Mouse (Mus musculus): ENCODE data around the gene Spa17.

Gene Spa17

GRCm38 (mm10) chr9:37626103-37626567, 12.6 kb upstream of the Spa17 start:
- CTCF ChIA-PET: interaction anchor here in 2 of 4 experiments (0.9 to 1.8 kb wide), 2 partner anchors 163 to 205 kb away, joined by 3 to 4 read pairs; no protein-coding TSS in a partner anchor
- POLR2A ChIA-PET: interaction anchor here in 1 of 4 experiments (0.9 to 1.5 kb wide), 4 partner anchors 10 to 193 kb away, joined by 3 to 6 read pairs (median 4); partner anchors contain the start of gene Robo3

GRCm38 (mm10) chr9:37625641-37626040, 12.1 kb upstream of the Spa17 start:
- CTCF ChIA-PET: interaction anchor here in 2 of 4 experiments (0.9 to 1.8 kb wide), 2 partner anchors 163 to 205 kb away, joined by 3 to 4 read pairs; no protein-coding TSS in a partner anchor
- POLR2A ChIA-PET: interaction anchor here in 1 of 4 experiments (0.9 to 1.5 kb wide), 4 partner anchors 10 to 193 kb away, joined by 3 to 6 read pairs (median 4); partner anchors contain the start of gene Robo3

- ChIA-PET CTCF (interaction anchor here in 2 of 4 experiments (0.9 to 1.8 kb wide), 2 partner anchors 162 to 204 kb away, joined by 3 to 4 read pairs; no protein-coding TSS in a partner anchor), POLR2A (interaction anchor here in 1 of 4 experiments (0.8 to 1.2 kb wide), 3 partner anchors 11 to 16 kb away, joined by 3 to 6 read pairs (median 3); no protein-coding TSS in a partner anchor)
These were observed 11.6 kb upstream of the Spa17 start for GRCm38 (mm10) chr9:37625129-37625528.

GRCm38 (mm10) chr9:37624502-37624901, 11.0 kb upstream of the Spa17 start:
- POLR2A ChIA-PET: interaction anchor here in 2 of 4 experiments (0.8 to 1.5 kb wide), 3 partner anchors 8 to 17 kb away, joined by 3 to 6 read pairs (median 6); no protein-coding TSS in a partner anchor
- CTCF ChIA-PET: no interaction called here

- CTCF ChIA-PET: no interaction called here
- POLR2A ChIA-PET: interaction anchor here in 2 of 4 experiments (0.8 to 1.5 kb wide), 2 partner anchors 9 kb away, joined by 6 read pairs; no protein-coding TSS in a partner anchor
These were observed 10.5 kb upstream of the Spa17 start for GRCm38 (mm10) chr9:37623981-37624380.

- CTCF ChIA-PET: interaction anchor here in 1 of 4 experiments (1.1 to 2.3 kb wide), 2 partner anchors 15 to 158 kb away, joined by 3 to 5 read pairs; no protein-coding TSS in a partner anchor
- POLR2A ChIA-PET: interaction anchor here in 1 of 4 experiments (0.6 kb wide), 1 partner anchor 21 kb away, joined by 3 read pairs; no protein-coding TSS in a partner anchor
These were observed 7.8 kb upstream of the Spa17 start for GRCm38 (mm10) chr9:37621290-37621689.

GRCm38 (mm10) chr9:37616770-37617169, 3.2 kb upstream of the Spa17 start:
- POLR2A ChIA-PET: no interaction called here
- CTCF ChIA-PET: interaction anchor here in 1 of 4 experiments (0.6 to 2.2 kb wide), 2 partner anchors 85 to 154 kb away, joined by 3 to 10 read pairs; no protein-coding TSS in a partner anchor

GRCm38 (mm10) chr9:37615220-37615619, 1.7 kb upstream of the Spa17 start:
- ChIA-PET CTCF (interaction anchor here in 3 of 4 experiments (0.5 to 4.2 kb wide), 9 partner anchors 152 to 432 kb away, joined by 3 to 23 read pairs (median 5); no protein-coding TSS in a partner anchor), POLR2A (interaction anchor here in 2 of 4 experiments (1.0 to 2.4 kb wide), 8 partner anchors 9 to 267 kb away, joined by 3 to 7 read pairs (median 4); partner anchors contain the start of genes Ccdc15 (in 1 of the 2) and Tbrg1 (in 1 of the 2))

GRCm38 (mm10) chr9:37614316-37614715, 794 bp upstream of the Spa17 start:
- ChIA-PET CTCF (interaction anchor here in 2 of 4 experiments (0.7 to 4.2 kb wide), 10 partner anchors 69 to 224 kb away, joined by 3 to 23 read pairs (median 4); no protein-coding TSS in a partner anchor), POLR2A (interaction anchor here in 3 of 4 experiments (0.5 to 2.4 kb wide), 17 partner anchors 9 to 266 kb away, joined by 3 to 8 read pairs (median 4); partner anchors contain the start of genes Ccdc15 (in 1 of the 3), Msantd2 (in 1 of the 3), Nrgn (in 1 of the 3) and Tbrg1 (in 1 of the 3))

- POLR2A ChIA-PET: interaction anchor here in 3 of 4 experiments (0.6 to 2.4 kb wide), 21 partner anchors 10 to 563 kb away, joined by 3 to 8 read pairs (median 4); partner anchors contain the start of genes Tbrg1 (in 2 of the 3), Msantd2 (in 1 of the 3), Nrgn (in 1 of the 3) and Vsig2 (in 1 of the 3)
- CTCF ChIA-PET: interaction anchor here in 2 of 4 experiments (0.6 to 4.2 kb wide), 8 partner anchors 69 to 223 kb away, joined by 3 to 23 read pairs (median 3); no protein-coding TSS in a partner anchor
These were observed 374 bp upstream of the Spa17 start for GRCm38 (mm10) chr9:37613911-37614280.

GRCm38 (mm10) chr9:37609558-37609957, 4.0 kb downstream of the Spa17 start:
- POLR2A ChIA-PET: no interaction called here
- CTCF ChIA-PET: no interaction called here

GRCm38 (mm10) chr9:37605089-37605488, 8.4 kb downstream of the Spa17 start:
- CTCF ChIA-PET: no interaction called here
- POLR2A ChIA-PET: no interaction called here

- ChIA-PET CTCF (interaction anchor here in 1 of 4 experiments (0.6 kb wide), 1 partner anchor 189 kb away, joined by 3 read pairs; no protein-coding TSS in a partner anchor), POLR2A (interaction anchor here in 1 of 4 experiments (0.5 kb wide), 1 partner anchor 20 kb away, joined by 6 read pairs; no protein-coding TSS in a partner anchor)
These were observed 12.8 kb downstream of the Spa17 start for GRCm38 (mm10) chr9:37600538-37601205.

- ChIA-PET CTCF (no interaction called here), POLR2A (interaction anchor here in 1 of 4 experiments (0.6 to 0.8 kb wide), 2 partner anchors 146 to 658 kb away, joined by 3 to 5 read pairs; no protein-coding TSS in a partner anchor)
These were observed 14.9 kb downstream of the Spa17 start for GRCm38 (mm10) chr9:37598637-37599036.

- ChIA-PET CTCF (interaction anchor here in 1 of 4 experiments (0.6 kb wide), 1 partner anchor 15 kb away, joined by 15 read pairs; no protein-coding TSS in a partner anchor), POLR2A (no interaction called here)
These were observed 18.0 kb downstream of the Spa17 start for GRCm38 (mm10) chr9:37595570-37595969.

- ChIA-PET POLR2A (no interaction called here), CTCF (no interaction called here)
These were observed 19.8 kb downstream of the Spa17 start for GRCm38 (mm10) chr9:37593690-37594089.

- CTCF ChIA-PET: interaction anchor here in 2 of 4 experiments (0.6 kb wide), 2 partner anchors 409 to 439 kb away, joined by 3 to 6 read pairs; no protein-coding TSS in a partner anchor
- POLR2A ChIA-PET: interaction anchor here in 1 of 4 experiments (0.7 kb wide), 1 partner anchor 21 kb away, joined by 4 read pairs; the partner anchor contains the start of gene Spa17
These were observed 20.9 kb downstream of the Spa17 start for GRCm38 (mm10) chr9:37592633-37593032.

- ChIA-PET CTCF (no interaction called here), POLR2A (no interaction called here)
These were observed 21.5 kb downstream of the Spa17 start for GRCm38 (mm10) chr9:37592025-37592424.

- CTCF ChIA-PET: no interaction called here
- POLR2A ChIA-PET: no interaction called here
These were observed 23.1 kb downstream of the Spa17 start for GRCm38 (mm10) chr9:37590381-37590780.

Measured in embryonic stem cell, embryonic (primary cell).